Mouse (Mus musculus) thymus, postnatal 14 days (tissue): Measurements from ENCODE around the gene Spo11.

ENCODE experiments used
- DNase-seq: peaks from one replicate; pipeline ENCODE4 v3.0.0; 2021

Gene Spo11

GRCm38 (mm10) chr2:172977409-172978130 lies at the start of gene Spo11:
Gene Spo11 (plus strand): TSS chr2:172977700.
- peak; percentile 96 for DNase-seq

GRCm38 (mm10) chr2:172929905-172930436 lies 47.5 kb upstream of the Spo11 start:
- no peak for DNase-seq

GRCm38 (mm10) chr2:172931137-172931898 lies 46.2 kb upstream of the Spo11 start:
- no peak for DNase-seq

GRCm38 (mm10) chr2:172933631-172934419 lies 43.7 kb upstream of the Spo11 start:
- peak; percentile 66 for DNase-seq

GRCm38 (mm10) chr2:172934420-172934788 lies 43.1 kb upstream of the Spo11 start:
- no peak for DNase-seq

GRCm38 (mm10) chr2:172934891-172935740 lies 42.4 kb upstream of the Spo11 start:
- no peak for DNase-seq

- no peak for DNase-seq
Observed at GRCm38 (mm10) chr2:172935776-172936562, 41.5 kb upstream of the Spo11 start.

GRCm38 (mm10) chr2:172936844-172937243 lies 40.7 kb upstream of the Spo11 start:
- DNase-seq = no peak

- no peak for DNase-seq
Observed at GRCm38 (mm10) chr2:172937326-172938190, 39.9 kb upstream of the Spo11 start.

GRCm38 (mm10) chr2:172938761-172939638 lies 38.5 kb upstream of the Spo11 start:
- peak; percentile 74 for DNase-seq

- no peak for DNase-seq
Observed at GRCm38 (mm10) chr2:172939639-172940002, 37.9 kb upstream of the Spo11 start.

GRCm38 (mm10) chr2:172940003-172940798 lies 37.3 kb upstream of the Spo11 start, which contains the start of gene Bmp7:
Gene Bmp7 (minus strand): TSS chr2:172940321.
- DNase-seq = peak; percentile 84

- DNase-seq = peak; percentile 47
Observed at GRCm38 (mm10) chr2:172940799-172941163, 36.7 kb upstream of the Spo11 start.

- no peak for DNase-seq
Observed at GRCm38 (mm10) chr2:172949051-172949450, 28.4 kb upstream of the Spo11 start.

GRCm38 (mm10) chr2:172950119-172950676 lies 27.3 kb upstream of the Spo11 start:
- no peak for DNase-seq

GRCm38 (mm10) chr2:172950722-172951121 lies 26.8 kb upstream of the Spo11 start:
- DNase-seq = no peak

- DNase-seq = no peak
Observed at GRCm38 (mm10) chr2:172951976-172952375, 25.5 kb upstream of the Spo11 start.

GRCm38 (mm10) chr2:172958579-172958978 lies 18.9 kb upstream of the Spo11 start:
- DNase-seq = no peak
